Mouse (Mus musculus) spleen, postnatal 36 days (tissue): ENCODE measurements at regions not wholly inside any gene's neighbourhood (a gene's known extent, or its start where the extent isn't known, plus 50 kb on each side); places are given as distances from the start of the nearest gene placed in this dataset.

ENCODE experiments used
- DNase-seq, 2 experiments: peaks; one replicate each; pipeline ENCODE4 v3.0.0; 2022; ENCODE audit warnings: low spot score in 2 of 2, mixed read lengths in 1 of 2

GRCm38 (mm10) chr1:88878831-88879230 lies 176.8 kb upstream of the Arl4c start:
- no peak for DNase-seq

DNA sequence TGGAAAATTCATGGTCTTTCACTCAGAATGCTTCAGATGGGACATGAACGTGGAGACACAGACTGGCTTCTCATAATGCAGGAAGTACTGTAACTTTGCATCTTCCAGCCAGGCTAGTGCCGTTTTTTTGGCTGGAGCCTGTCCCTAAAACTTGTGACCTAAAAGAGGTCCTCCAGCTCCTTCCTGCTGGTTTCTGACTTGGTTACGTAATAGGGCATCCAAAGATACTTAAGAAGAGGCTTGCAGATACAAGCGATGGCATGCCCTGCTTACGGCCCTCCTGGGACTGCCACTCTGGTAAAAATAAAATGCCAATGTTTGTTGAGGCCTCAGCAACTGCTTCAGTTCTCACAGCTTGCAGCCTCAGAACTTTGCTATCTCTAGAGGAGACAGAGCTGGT lies 177.3 kb upstream of the Arl4c start:
- DNase-seq, result no peak

- no peak for DNase-seq
These were observed 179.2 kb upstream of the Sh3bp4 start for GRCm38 (mm10) chr1:88891041-88891440.

- DNase-seq, result no peak
These were observed 167.8 kb upstream of the Sh3bp4 start for GRCm38 (mm10) chr1:88902426-88902825.

- DNase-seq, result no peak
These were observed 162.3 kb upstream of the Sh3bp4 start for GRCm38 (mm10) chr1:88907766-88908463.

DNA sequence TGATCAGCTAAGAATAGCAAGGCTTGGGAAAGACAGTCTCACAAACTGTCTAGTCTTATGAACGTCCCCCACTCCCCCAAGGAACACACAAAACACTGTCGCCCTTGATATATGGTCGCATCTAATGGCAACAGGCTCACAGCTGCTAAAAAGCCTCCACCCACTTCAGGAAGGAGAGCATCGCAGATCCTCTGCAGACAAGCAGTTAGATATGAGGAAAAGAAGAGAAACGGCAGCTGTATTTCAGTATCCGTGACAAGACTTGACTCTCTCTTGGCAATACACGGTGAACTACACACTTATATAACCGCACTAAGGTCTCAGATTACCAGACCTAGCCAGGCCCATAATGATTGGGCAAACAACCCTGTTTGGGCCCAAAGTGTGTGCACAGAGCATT lies 161.5 kb upstream of the Sh3bp4 start:
- DNase-seq, result no peak

DNA sequence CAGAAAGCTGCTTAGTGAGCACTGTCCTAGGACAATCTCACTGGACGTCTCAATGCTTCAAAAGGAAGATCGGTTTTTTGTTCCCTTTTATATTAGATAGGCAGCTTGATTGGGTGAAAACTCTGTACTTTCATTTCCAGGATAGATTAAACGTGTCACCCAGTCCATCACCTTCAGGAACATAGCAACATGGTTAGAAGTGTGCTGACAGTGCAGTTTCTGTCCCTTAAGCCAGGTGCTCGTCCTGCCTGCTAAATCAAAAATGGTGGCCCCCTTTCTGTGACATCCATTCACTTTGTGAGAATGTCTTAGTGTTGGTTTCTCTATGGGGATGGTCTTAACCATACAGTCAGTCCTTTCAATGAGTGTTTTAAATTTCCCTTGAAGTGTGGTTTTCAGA lies 160.9 kb upstream of the Sh3bp4 start:
- no peak for DNase-seq

- no peak for DNase-seq
These were observed 160.2 kb upstream of the Sh3bp4 start for GRCm38 (mm10) chr1:88909864-88910573.

DNA sequence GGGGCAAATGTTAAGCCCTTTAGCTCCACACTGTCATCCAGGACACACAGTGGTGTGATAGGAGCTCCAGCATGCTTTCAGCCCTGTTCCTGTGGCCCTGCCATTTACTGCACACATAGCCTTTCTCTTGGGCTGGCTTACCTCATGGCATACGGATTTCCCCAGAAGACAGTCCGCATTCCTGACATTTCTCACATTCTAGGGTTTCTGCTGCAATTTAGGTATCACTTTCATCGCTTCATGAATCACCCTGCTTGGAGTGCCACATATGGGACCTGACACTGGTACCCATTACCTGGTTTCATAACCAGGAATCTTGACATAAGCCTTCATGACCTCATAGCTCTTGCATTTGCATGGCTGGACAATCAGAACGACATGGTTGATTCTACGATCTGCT lies 158.5 kb upstream of the Sh3bp4 start:
- DNase-seq, result no peak

DNA sequence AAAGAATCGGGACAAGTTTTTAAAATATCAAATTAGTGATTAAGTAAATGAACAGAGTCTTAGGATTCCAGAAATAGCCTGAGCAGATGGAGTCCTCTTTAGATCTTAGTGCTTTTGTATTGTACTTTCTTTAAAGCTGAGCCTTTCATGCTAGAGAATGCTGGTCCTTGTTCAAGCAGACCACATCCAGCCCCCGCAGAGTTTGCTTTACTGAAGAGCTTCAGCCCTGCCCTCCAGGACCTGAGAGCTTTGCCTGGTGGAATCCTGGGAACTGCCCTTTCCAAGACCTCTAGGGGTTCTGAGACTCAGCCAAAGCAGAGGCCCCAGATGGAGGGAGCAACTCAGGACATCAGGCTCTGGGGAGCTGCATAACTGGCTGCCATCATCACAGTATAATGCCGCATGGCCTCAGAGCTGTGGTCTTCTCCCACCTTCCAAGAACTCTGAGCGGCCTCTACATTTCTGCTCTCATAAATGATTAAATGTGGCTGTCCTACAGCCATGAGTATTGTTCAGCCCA lies 153.6 kb upstream of the Sh3bp4 start:
- DNase-seq, result no peak

- no peak for DNase-seq
These were observed 148.8 kb upstream of the Sh3bp4 start for GRCm38 (mm10) chr1:88921401-88921800.

GRCm38 (mm10) chr1:88923791-88924581 lies 146.2 kb upstream of the Sh3bp4 start:
- no peak for DNase-seq

DNA sequence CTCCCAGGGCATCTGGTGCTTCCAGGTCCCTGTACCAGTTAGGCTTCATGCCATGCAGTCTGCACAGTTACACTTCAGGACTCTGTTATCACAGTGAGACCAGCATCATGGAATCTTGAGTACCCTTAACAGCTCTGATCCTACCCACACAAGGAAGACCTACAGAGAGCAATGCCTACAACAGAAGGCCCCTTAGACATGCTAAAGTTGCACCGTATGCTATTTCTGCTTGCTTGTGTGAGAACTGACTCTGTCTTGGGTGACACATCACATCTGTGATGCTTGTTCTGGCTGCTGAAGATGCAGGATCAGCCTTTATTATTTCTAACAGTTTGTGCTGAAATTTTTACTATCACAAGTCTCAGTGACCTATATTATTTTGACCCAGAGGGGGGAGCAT lies 135.0 kb upstream of the Sh3bp4 start:
- DNase-seq, result no peak

DNA sequence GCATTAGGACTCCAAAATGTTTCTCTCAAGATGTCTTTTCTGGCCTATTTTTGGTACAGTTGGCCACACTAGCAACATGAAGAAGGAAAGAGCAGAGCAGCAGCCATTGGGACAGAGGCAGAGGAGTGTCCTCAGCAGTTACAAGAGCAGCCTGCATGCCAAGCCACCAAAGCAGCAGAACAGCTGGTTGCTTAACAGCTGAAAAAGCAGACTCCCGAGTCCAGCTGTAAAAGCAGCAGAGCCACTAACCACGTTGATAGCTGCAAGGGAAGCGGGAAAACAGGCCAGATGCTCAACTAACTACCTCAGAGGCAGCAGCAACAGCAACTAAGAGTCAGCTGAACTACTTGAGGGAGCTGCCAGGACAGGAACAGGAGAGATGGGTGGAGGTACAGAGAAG lies 134.4 kb upstream of the Sh3bp4 start:
- DNase-seq, result no peak

- no peak for DNase-seq
These were observed 132.9 kb upstream of the Sh3bp4 start for GRCm38 (mm10) chr1:88937327-88937726.

GRCm38 (mm10) chr1:88938458-88938857 lies 131.8 kb upstream of the Sh3bp4 start:
- DNase-seq, result no peak

GRCm38 (mm10) chr1:88943039-88943438 lies 127.2 kb upstream of the Sh3bp4 start:
- DNase-seq, result no peak

DNA sequence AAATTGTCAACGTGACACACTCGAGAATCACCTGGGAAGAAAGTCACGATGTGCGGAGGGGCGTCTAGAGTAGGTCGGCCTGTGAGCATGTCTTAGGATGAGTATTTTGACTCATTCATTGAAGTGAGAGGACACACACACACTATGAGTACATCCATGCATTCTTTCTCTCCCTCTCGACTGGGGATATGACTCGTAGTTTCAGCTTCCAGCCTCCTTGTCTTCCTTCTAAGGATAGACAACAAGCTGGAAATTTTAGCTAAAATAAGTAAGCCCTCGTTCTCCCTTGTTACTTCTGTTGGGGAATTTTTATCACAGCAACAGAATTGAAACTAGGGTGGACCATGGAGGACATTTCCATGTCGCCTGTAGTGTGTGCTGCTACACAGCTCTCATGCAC lies 124.3 kb upstream of the Sh3bp4 start:
- DNase-seq, result no peak

DNA sequence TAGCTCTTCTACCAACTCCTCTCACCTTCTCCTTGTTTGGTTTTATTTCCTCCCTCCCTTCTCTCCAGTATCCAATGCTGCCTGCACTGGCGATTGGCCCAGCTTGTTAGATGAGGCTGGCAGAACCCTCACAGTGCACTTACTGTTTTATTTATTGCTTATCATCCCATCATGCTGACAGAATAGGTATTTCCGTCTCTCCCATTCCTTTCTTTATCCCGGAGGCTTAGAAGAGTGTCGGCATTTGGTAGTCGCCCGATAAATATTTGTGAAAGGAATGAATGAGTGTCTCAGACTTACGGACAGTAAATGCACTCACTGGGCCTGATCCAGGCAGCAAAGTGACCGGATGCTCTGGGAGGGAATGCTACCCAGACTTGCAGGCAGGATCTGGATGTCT lies 123.8 kb upstream of the Sh3bp4 start:
- no peak for DNase-seq

DNA sequence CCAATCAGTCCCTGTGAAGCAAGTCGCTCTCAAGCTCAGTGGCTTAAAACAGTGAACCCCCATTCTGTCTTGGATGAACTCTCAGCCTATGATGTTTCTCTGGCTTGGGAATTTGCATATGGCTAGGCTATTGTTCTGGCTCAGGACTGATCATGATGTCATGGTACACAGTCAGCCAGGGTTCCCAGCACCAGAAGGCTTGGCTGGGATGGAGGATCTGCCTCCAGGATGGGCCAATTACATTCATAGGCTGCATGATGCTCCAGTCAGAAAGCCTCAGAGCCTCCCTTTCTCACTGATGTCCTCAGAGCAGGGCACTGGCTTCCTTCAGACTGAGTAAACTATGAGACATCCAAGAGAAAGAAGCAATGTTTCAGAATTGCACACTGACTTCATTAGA lies 120.3 kb upstream of the Sh3bp4 start:
- no peak for DNase-seq

- no peak for DNase-seq
These were observed 116.7 kb upstream of the Sh3bp4 start for GRCm38 (mm10) chr1:88953516-88953915.

- DNase-seq, result no peak
These were observed 115.4 kb upstream of the Sh3bp4 start for GRCm38 (mm10) chr1:88954784-88955183.

DNA sequence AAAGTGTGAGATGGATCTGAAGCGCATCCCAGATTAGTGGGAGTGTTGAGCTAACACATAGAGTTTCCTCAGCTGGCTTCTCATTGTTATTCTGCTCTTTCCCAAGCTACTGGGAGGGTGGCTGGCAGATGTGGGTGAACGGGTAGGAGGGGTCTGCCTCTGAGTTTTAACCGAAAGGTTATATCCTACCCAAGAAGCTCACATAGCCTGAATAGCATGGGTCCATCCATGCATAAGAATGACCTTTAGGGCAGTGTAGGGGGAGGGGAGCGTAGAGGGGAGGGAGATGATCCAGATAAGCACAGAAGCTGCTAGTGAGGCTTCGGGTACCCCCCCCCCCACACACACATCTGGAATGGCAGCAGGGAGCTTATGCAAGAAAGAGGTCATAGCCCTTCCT lies 113.2 kb upstream of the Sh3bp4 start:
- no peak for DNase-seq
